Mouse (Mus musculus): ENCODE data around the gene Fam160b1. TPM values are rescaled to one million over a fixed set of nuclear protein-coding genes. Genes with fewer than 3 reads are reported as not detected.

Gene Fam160b1
- polyA plus RNA-seq, 1 experiment from 2014 or later, result 6.0 TPM

- Histone ChIP-seq H3K4me1 (replicated peaks) (no peaks in the 10 kb centered on the region), H3K27me3 (no peaks in the 10 kb centered on the region), H3K4me2 (no peak overlapping the region), H3K4me3 (replicated peaks) (no peak overlapping the region), H3K9me3 (replicated peaks) (0 out of 2 replicates have a peak, but pooled peaks cover 6% of the 10 kb centered on the region), H3K36me3 (replicated peaks) (no peaks in the 10 kb centered on the region), H3K9ac (no peak overlapping the region), H3K27ac (replicated peaks) (no peak overlapping the region)
- no peak for ATAC-seq (ENCODE audit: insufficient read depth)
- 69% methylated on average over 1 of the region's 1 CpGs for WGBS (ENCODE audit: insufficient replicate concordance)
Observed at GRCm38 (mm10) chr19:57344678-57345077, 15.8 kb upstream of the Fam160b1 start.

GRCm38 (mm10) chr19:57349096-57349495, 11.4 kb upstream of the Fam160b1 start:
- no peaks in the 10 kb centered on the region for H3K4me1 ChIP-seq (replicated peaks)
- H3K9ac ChIP-seq, result no peak overlapping the region
- H3K27ac ChIP-seq (replicated peaks), result no peak overlapping the region
- H3K4me2 ChIP-seq, result no peak overlapping the region
- 0 out of 2 replicates have a peak, but pooled peaks cover 6% of the 10 kb centered on the region for H3K9me3 ChIP-seq (replicated peaks)
- no peaks in the 10 kb centered on the region for H3K36me3 ChIP-seq (replicated peaks)
- no peak overlapping the region for H3K4me3 ChIP-seq (replicated peaks)
- no peaks in the 10 kb centered on the region for H3K27me3 ChIP-seq
- no peak for ATAC-seq (ENCODE audit: insufficient read depth)

- Histone ChIP-seq H3K4me2 (no peak overlapping the region), H3K9ac (no peak overlapping the region), H3K27ac (replicated peaks) (no peak overlapping the region), H3K4me1 (replicated peaks) (peaks cover 26% of the 10 kb centered on the region), H3K4me3 (replicated peaks) (no peak overlapping the region), H3K27me3 (no peaks in the 10 kb centered on the region), H3K36me3 (replicated peaks) (no peaks in the 10 kb centered on the region), H3K9me3 (replicated peaks) (0 out of 2 replicates have a peak, but pooled peaks cover 1% of the 10 kb centered on the region)
- ATAC-seq (ENCODE audit: insufficient read depth), result no peak
- 75% methylated on average over 12 of the region's 12 CpGs for WGBS (ENCODE audit: insufficient replicate concordance)
Observed at GRCm38 (mm10) chr19:57352337-57352935, 8.0 kb upstream of the Fam160b1 start.

GRCm38 (mm10) chr19:57353228-57353627, 7.3 kb upstream of the Fam160b1 start:
- peaks cover 34% of the 10 kb centered on the region for H3K4me1 ChIP-seq (replicated peaks)
- no peak for ATAC-seq (ENCODE audit: insufficient read depth)
- no peak overlapping the region for H3K4me3 ChIP-seq (replicated peaks)
- 83% methylated on average over 10 of the region's 10 CpGs for WGBS (ENCODE audit: insufficient replicate concordance)
- H3K27ac ChIP-seq (replicated peaks), result no peak overlapping the region
- H3K36me3 ChIP-seq (replicated peaks), result no peaks in the 10 kb centered on the region
- H3K27me3 ChIP-seq, result no peaks in the 10 kb centered on the region
- H3K9me3 ChIP-seq (replicated peaks), result no peaks in the 10 kb centered on the region
- H3K9ac ChIP-seq, result no peak overlapping the region
- H3K4me2 ChIP-seq, result no peak overlapping the region

GRCm38 (mm10) chr19:57354050-57354449, 6.4 kb upstream of the Fam160b1 start:
- no peaks in the 10 kb centered on the region for H3K27me3 ChIP-seq
- no peak overlapping the region for H3K4me2 ChIP-seq
- no peak overlapping the region for H3K27ac ChIP-seq (replicated peaks)
- H3K9me3 ChIP-seq (replicated peaks), result no peaks in the 10 kb centered on the region
- 78% methylated on average over 11 of the region's 11 CpGs for WGBS (ENCODE audit: insufficient replicate concordance)
- H3K4me3 ChIP-seq (replicated peaks), result no peak overlapping the region
- H3K36me3 ChIP-seq (replicated peaks), result no peaks in the 10 kb centered on the region
- peaks cover 42% of the 10 kb centered on the region for H3K4me1 ChIP-seq (replicated peaks)
- no peak for ATAC-seq (ENCODE audit: insufficient read depth)
- no peak overlapping the region for H3K9ac ChIP-seq

GRCm38 (mm10) chr19:57354715-57355114, 5.8 kb upstream of the Fam160b1 start:
- no peaks in the 10 kb centered on the region for H3K36me3 ChIP-seq (replicated peaks)
- H3K4me1 ChIP-seq (replicated peaks), result peaks cover 49% of the 10 kb centered on the region
- no peak overlapping the region; the same call in 1 of the 2 replicates for H3K4me2 ChIP-seq
- no peak overlapping the region for H3K4me3 ChIP-seq (replicated peaks)
- 47% methylated on average over 6 of the region's 6 CpGs for WGBS (ENCODE audit: insufficient replicate concordance)
- H3K9ac ChIP-seq, result no peak overlapping the region
- H3K27ac ChIP-seq (replicated peaks), result no peak overlapping the region
- H3K27me3 ChIP-seq, result no peaks in the 10 kb centered on the region
- no peak for ATAC-seq (ENCODE audit: insufficient read depth)
- H3K9me3 ChIP-seq (replicated peaks), result no peaks in the 10 kb centered on the region

- Histone ChIP-seq H3K9ac (no peak overlapping the region), H3K4me1 (replicated peaks) (peaks cover 57% of the 10 kb centered on the region), H3K27me3 (no peaks in the 10 kb centered on the region), H3K4me2 (peak overlapping the region; percentile 38), H3K27ac (replicated peaks) (peak overlapping the region; percentile 56), H3K36me3 (replicated peaks) (no peaks in the 10 kb centered on the region), H3K4me3 (replicated peaks) (peak overlapping the region; percentile 9; the same call in 1 of the 2 replicates), H3K9me3 (replicated peaks) (no peaks in the 10 kb centered on the region)
- ATAC-seq (ENCODE audit: insufficient read depth), result no peak
- 25% methylated on average over 16 of the region's 16 CpGs for WGBS (ENCODE audit: insufficient replicate concordance)
Observed at GRCm38 (mm10) chr19:57355451-57356251, 4.8 kb upstream of the Fam160b1 start.

- no peaks in the 10 kb centered on the region for H3K27me3 ChIP-seq
- no peaks in the 10 kb centered on the region for H3K36me3 ChIP-seq (replicated peaks)
- no peak overlapping the region for H3K9ac ChIP-seq
- peak overlapping the region; percentile 38; the same call in 1 of the 2 replicates for H3K4me2 ChIP-seq
- no peak for ATAC-seq (ENCODE audit: insufficient read depth)
- H3K4me3 ChIP-seq (replicated peaks), result no peak overlapping the region
- peaks cover 57% of the 10 kb centered on the region for H3K4me1 ChIP-seq (replicated peaks)
- no peaks in the 10 kb centered on the region for H3K9me3 ChIP-seq (replicated peaks)
- WGBS (ENCODE audit: insufficient replicate concordance), result 31% methylated on average over 7 of the region's 7 CpGs
- H3K27ac ChIP-seq (replicated peaks), result peak overlapping the region; percentile 56
Observed at GRCm38 (mm10) chr19:57356273-57356672, 4.2 kb upstream of the Fam160b1 start.

GRCm38 (mm10) chr19:57357244-57357643, 3.2 kb upstream of the Fam160b1 start:
- H3K27ac ChIP-seq (replicated peaks), result no peak overlapping the region
- H3K4me1 ChIP-seq (replicated peaks), result peaks cover 60% of the 10 kb centered on the region

GRCm38 (mm10) chr19:57357811-57358210, 2.7 kb upstream of the Fam160b1 start:
- peak overlapping the region; percentile 58; the same call in 1 of the 2 replicates for H3K9ac ChIP-seq
- ATAC-seq (ENCODE audit: insufficient read depth), result no peak
- H3K4me2 ChIP-seq, result peak overlapping the region; percentile 91
- H3K9me3 ChIP-seq (replicated peaks), result no peaks in the 10 kb centered on the region
- no peaks in the 10 kb centered on the region for H3K27me3 ChIP-seq
- peaks cover 64% of the 10 kb centered on the region for H3K4me1 ChIP-seq (replicated peaks)
- 70% methylated on average over 5 of the region's 5 CpGs for WGBS (ENCODE audit: insufficient replicate concordance)
- H3K36me3 ChIP-seq (replicated peaks), result no peaks in the 10 kb centered on the region
- peak overlapping the region; percentile 94 for H3K4me3 ChIP-seq (replicated peaks)
- peak overlapping the region; percentile 54; the same call in 1 of the 2 replicates for H3K27ac ChIP-seq (replicated peaks)

More at GRCm38 (mm10) chr19:57357244-57357643, 3.2 kb upstream of the Fam160b1 start:
- H3K9ac ChIP-seq, result no peak overlapping the region
- WGBS (ENCODE audit: insufficient replicate concordance), result 69% methylated on average over 6 of the region's 6 CpGs
- ATAC-seq (ENCODE audit: insufficient read depth), result no peak
- H3K27me3 ChIP-seq, result no peaks in the 10 kb centered on the region
- no peaks in the 10 kb centered on the region for H3K9me3 ChIP-seq (replicated peaks)
- no peak overlapping the region for H3K4me3 ChIP-seq (replicated peaks)
- no peak overlapping the region for H3K4me2 ChIP-seq
- no peaks in the 10 kb centered on the region for H3K36me3 ChIP-seq (replicated peaks)

GRCm38 (mm10) chr19:57358322-57358721, 2.2 kb upstream of the Fam160b1 start:
- ATAC-seq (ENCODE audit: insufficient read depth), result no peak
- peak overlapping the region; percentile 54 for H3K27ac ChIP-seq (replicated peaks)
- H3K9me3 ChIP-seq (replicated peaks), result no peaks in the 10 kb centered on the region
- H3K4me3 ChIP-seq (replicated peaks), result peak overlapping the region; percentile 94
- no peaks in the 10 kb centered on the region for H3K36me3 ChIP-seq (replicated peaks)
- H3K4me2 ChIP-seq, result peak overlapping the region; percentile 91
- no peaks in the 10 kb centered on the region for H3K27me3 ChIP-seq
- peaks cover 70% of the 10 kb centered on the region for H3K4me1 ChIP-seq (replicated peaks)
- WGBS (ENCODE audit: insufficient replicate concordance), result 28% methylated on average over 12 of the region's 12 CpGs
- peak overlapping the region; percentile 58 for H3K9ac ChIP-seq

Measured in liver, embryonic 15.5 days (tissue).